Mouse (Mus musculus): ENCODE measurements around the gene Celf6. TPM values are rescaled to one million over a fixed set of nuclear protein-coding genes. Genes with fewer than 3 reads are reported as not detected.

Celf6 gene
- total and polyA plus RNA-seq, 3 experiments = 0.13 TPM; not detected in 2

Other genes starting within 250 kb of the Celf6 start
- 4.0 and 5.1 TPM in 2 replicates for gene Bbs4, start 224.4 kb upstream of the Celf6 start, total RNA-seq (2012; rRNA removed)
- 1 to 10 TPM in 1 of 2 experiments, not detected in 1; 5.6 TPM for gene Bbs4, start 224.4 kb upstream of the Celf6 start, polyA plus RNA-seq (2012; ENCODE audit: insufficient read depth in 1 of 2, insufficient read length in 2 of 2, low read depth in 1 of 2, low replicate concordance in 2 of 2, missing spikeins in 1 of 2)
- 46.5 and 47.6 TPM in 2 replicates for gene Arih1, start 91.3 kb upstream of the Celf6 start, total RNA-seq (2012; rRNA removed)
- gene Arih1, start 91.3 kb upstream of the Celf6 start, polyA plus RNA-seq (2012; ENCODE audit: insufficient read depth in 1 of 2, insufficient read length in 2 of 2, low read depth in 1 of 2, low replicate concordance in 2 of 2, missing spikeins in 1 of 2) = 10 to 100 TPM; 48.4 to 60.4 TPM
- 38.0 and 44.3 TPM in 2 replicates for gene Hexa, start 38.4 kb upstream of the Celf6 start, total RNA-seq (2012; rRNA removed)
- gene Hexa, start 38.4 kb upstream of the Celf6 start, polyA plus RNA-seq (2012; ENCODE audit: insufficient read depth in 1 of 2, insufficient read length in 2 of 2, low read depth in 1 of 2, low replicate concordance in 2 of 2, missing spikeins in 1 of 2) = 10 to 100 TPM in 1 of 2 experiments, not detected in 1; 54.0 TPM
- 0.23 and 0.50 TPM in 2 replicates for gene Tmem202, start 38.1 kb upstream of the Celf6 start, total RNA-seq (2012; rRNA removed)
- gene Tmem202, start 38.1 kb upstream of the Celf6 start, polyA plus RNA-seq (2012; ENCODE audit: insufficient read depth in 1 of 2, insufficient read length in 2 of 2, low read depth in 1 of 2, low replicate concordance in 2 of 2, missing spikeins in 1 of 2) = not detected
- gene Parp6, start 39.4 kb downstream of the Celf6 start, total RNA-seq (2012; rRNA removed) = 5.9 and 6.4 TPM in 2 replicates
- gene Parp6, start 39.4 kb downstream of the Celf6 start, polyA plus RNA-seq (2012; ENCODE audit: insufficient read depth in 1 of 2, insufficient read length in 2 of 2, low read depth in 1 of 2, low replicate concordance in 2 of 2, missing spikeins in 1 of 2) = 10 to 100 TPM in 1 of 2 experiments, not detected in 1; 13.8 TPM
- gene Pkm, start 78.5 kb downstream of the Celf6 start, total RNA-seq (2012; rRNA removed) = 710 and 1,836 TPM in 2 replicates
- 1,000 to 10,000 TPM in 1 of 2 experiments, 10 to 100 TPM in 1; 71.6 to 2,746 TPM for gene Pkm, start 78.5 kb downstream of the Celf6 start, polyA plus RNA-seq (2012; ENCODE audit: insufficient read depth in 1 of 2, insufficient read length in 2 of 2, low read depth in 1 of 2, low replicate concordance in 2 of 2, missing spikeins in 1 of 2)
- not detected in 2 replicates for gene Gramd2, start 102.2 kb downstream of the Celf6 start, total RNA-seq (2012; rRNA removed)
- gene Gramd2, start 102.2 kb downstream of the Celf6 start, polyA plus RNA-seq (2012; ENCODE audit: insufficient read depth in 1 of 2, insufficient read length in 2 of 2, low read depth in 1 of 2, low replicate concordance in 2 of 2, missing spikeins in 1 of 2) = under 1 TPM in 1 of 2 experiments, not detected in 1; 0.04 TPM
- 2.7 TPM in 2 replicates for gene Senp8, start 172.8 kb downstream of the Celf6 start, total RNA-seq (2012; rRNA removed)
- 1 to 10 TPM in 1 of 2 experiments, not detected in 1; 5.5 TPM for gene Senp8, start 172.8 kb downstream of the Celf6 start, polyA plus RNA-seq (2012; ENCODE audit: insufficient read depth in 1 of 2, insufficient read length in 2 of 2, low read depth in 1 of 2, low replicate concordance in 2 of 2, missing spikeins in 1 of 2)
- 3.3 and 3.8 TPM in 2 replicates for gene Myo9a, start 173.0 kb downstream of the Celf6 start, total RNA-seq (2012; rRNA removed)
- 100 to 1,000 TPM in 1 of 2 experiments, 1 to 10 TPM in 1; 4.5 to 131 TPM for gene Myo9a, start 173.0 kb downstream of the Celf6 start, polyA plus RNA-seq (2012; ENCODE audit: insufficient read depth in 1 of 2, insufficient read length in 2 of 2, low read depth in 1 of 2, low replicate concordance in 2 of 2, missing spikeins in 1 of 2)

All from MEL (cell line).